Mouse (Mus musculus) bone marrow, adult 2 months (tissue): ENCODE results near the gene Phldb2.

Experiments used
- CTCF ChIP-seq: fragments of 200-500 bp; IDR thresholded peaks from 2 replicates; pipeline ENCODE4 v1.5.1; 2011; ENCODE audit warnings: low read length, control low read depth; ENCODE audit not compliant: control insufficient read depth, insufficient read depth
- POLR2A ChIP-seq: fragments of 200-500 bp; IDR thresholded peaks from 2 replicates; pipeline ENCODE4 v1.6.1; 2011; ENCODE audit warnings: low read depth, mild to moderate bottlenecking, control low read depth, low read length, borderline replicate concordance; ENCODE audit not compliant: control insufficient read depth

- no peak for TF ChIP-seq POLR2A
- no peak for TF ChIP-seq CTCF
These were observed 230.1 kb downstream of the Phldb2 start for GRCm38 (mm10) chr16:45723172-45723901.
